Mouse (Mus musculus) liver, adult 2 months (tissue): Measurements from ENCODE around the gene Hist2h3c2.

Experiments
- CTCF ChIP-seq: fragments of 200-500 bp; IDR thresholded peaks from 2 replicates; pipeline ENCODE4 v1.5.1; 2011; ENCODE audit warnings: low read depth, low read length, control low read depth
- POLR2A ChIP-seq: fragments of 200-500 bp; IDR thresholded peaks from 2 replicates; pipeline ENCODE4 v1.6.1; 2011; ENCODE audit warnings: low read length, control low read depth; ENCODE audit not compliant: insufficient read depth; ENCODE audit errors: extremely low read depth

GRCm38 (mm10) chr3:96235836-96236235 lies 3.1 kb downstream of the Hist2h3c2 start:
- TF ChIP-seq CTCF (no peak), POLR2A (no peak)
